Mouse (Mus musculus): ENCODE measurements around the gene Catsperd. TPM values are rescaled to one million over a fixed set of nuclear protein-coding genes. Genes with fewer than 3 reads are reported as not detected.

Gene Catsperd
- total and polyA plus RNA-seq, 3 experiments: not detected

DNA sequence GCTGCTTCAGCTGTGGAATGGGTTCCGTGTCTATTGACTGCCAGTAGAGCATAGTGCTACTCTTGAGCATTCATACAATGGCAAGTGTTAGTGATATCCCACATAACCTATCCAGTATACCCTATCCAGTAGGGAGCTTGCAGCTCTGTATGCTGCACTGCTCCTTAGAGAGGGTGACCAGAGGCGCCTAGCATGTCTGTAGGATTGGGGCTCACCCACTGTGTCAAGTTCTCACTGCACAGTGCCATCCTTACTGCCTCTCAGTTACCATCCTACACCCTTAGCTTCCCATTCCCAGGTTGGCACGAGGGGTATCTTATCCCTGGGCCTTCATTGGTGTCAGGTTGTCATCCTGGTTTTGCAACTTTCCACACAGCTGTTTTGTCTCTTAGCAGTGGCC, 23.5 kb upstream of the Catsperd start:
- Histone ChIP-seq H3K4me1 (ENCODE audit: insufficient read depth, low read depth, low read length) (peaks cover 52% of the 10 kb centered on the region), H3K9me3 (replicated peaks) (no peaks in the 10 kb centered on the region), H3K36me3 (replicated peaks) (peaks cover 92% of the 10 kb centered on the region), H3K27me3 (ENCODE audit: insufficient read depth, low read length) (no peaks in the 10 kb centered on the region), H3K4me3 (ENCODE audit: low read depth, low read length) (no peak overlapping the region)
- DNase-seq (ENCODE audit: low spot score) (no peak), ATAC-seq (ENCODE audit: extremely low read depth, insufficient number of reproducible peaks, low FRiP score, poor library complexity, severe bottlenecking) (no peak)
- TF ChIP-seq CTCF (IDR thresholded peaks at IDR 0.05; ENCODE audit: low read depth, low read length): no peak
- no peak for TF ChIP-seq GATA2 (IDR thresholded peaks at IDR 0.05; ENCODE audit: borderline replicate concordance, low read depth, low read length)
- no peak for TF ChIP-seq GATA1 (IDR thresholded peaks at IDR 0.05; ENCODE audit: borderline replicate concordance, low read length)
- TF ChIP-seq TAL1 (conservative IDR thresholded peaks at IDR 0.05; ENCODE audit: low read depth, low read length): no peak
- TF ChIP-seq POLR2AphosphoS5 (IDR thresholded peaks at IDR 0.05; ENCODE audit: insufficient replicate concordance, low read depth, low read length): no peak

DNA sequence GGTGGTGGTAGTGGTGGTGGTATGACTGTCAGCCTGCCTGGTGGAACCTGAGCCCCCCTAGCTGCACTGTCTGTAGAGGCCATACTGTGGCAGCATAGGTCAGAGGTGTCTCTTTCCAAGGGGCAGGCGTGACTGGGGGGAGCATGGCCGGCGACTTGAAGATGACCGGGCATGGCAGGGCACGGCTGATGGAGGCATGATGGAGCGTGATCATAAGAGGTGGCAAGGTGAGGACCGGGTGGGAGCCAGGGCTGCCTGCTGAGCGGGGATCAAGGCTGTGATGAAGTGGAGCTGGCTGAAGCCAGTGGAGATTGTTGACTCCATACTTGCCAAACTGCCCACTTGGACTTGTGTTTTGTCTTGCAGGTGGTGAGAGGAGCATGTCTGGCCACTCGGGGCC, 22.5 kb upstream of the Catsperd start:
- H3K27me3 ChIP-seq (ENCODE audit: insufficient read depth, low read length): no peaks in the 10 kb centered on the region
- peak overlapping the region; percentile 8; the same call in 1 of the 2 replicates for H3K4me3 ChIP-seq (ENCODE audit: low read depth, low read length)
- H3K36me3 ChIP-seq (replicated peaks): peaks cover 82% of the 10 kb centered on the region
- H3K9me3 ChIP-seq (replicated peaks): no peaks in the 10 kb centered on the region
- ATAC-seq (ENCODE audit: extremely low read depth, insufficient number of reproducible peaks, low FRiP score, poor library complexity, severe bottlenecking): no peak
- H3K4me1 ChIP-seq (ENCODE audit: insufficient read depth, low read depth, low read length): peaks cover 58% of the 10 kb centered on the region
- TF ChIP-seq GATA2 (IDR thresholded peaks at IDR 0.05; ENCODE audit: borderline replicate concordance, low read depth, low read length) (no peak), TAL1 (conservative IDR thresholded peaks at IDR 0.05; ENCODE audit: low read depth, low read length) (no peak), CTCF (IDR thresholded peaks at IDR 0.05; ENCODE audit: low read depth, low read length) (no peak), GATA1 (IDR thresholded peaks at IDR 0.05; ENCODE audit: borderline replicate concordance, low read length) (no peak), POLR2AphosphoS5 (IDR thresholded peaks at IDR 0.05; ENCODE audit: insufficient replicate concordance, low read depth, low read length) (no peak)
- no peak for DNase-seq (ENCODE audit: low spot score)

DNA sequence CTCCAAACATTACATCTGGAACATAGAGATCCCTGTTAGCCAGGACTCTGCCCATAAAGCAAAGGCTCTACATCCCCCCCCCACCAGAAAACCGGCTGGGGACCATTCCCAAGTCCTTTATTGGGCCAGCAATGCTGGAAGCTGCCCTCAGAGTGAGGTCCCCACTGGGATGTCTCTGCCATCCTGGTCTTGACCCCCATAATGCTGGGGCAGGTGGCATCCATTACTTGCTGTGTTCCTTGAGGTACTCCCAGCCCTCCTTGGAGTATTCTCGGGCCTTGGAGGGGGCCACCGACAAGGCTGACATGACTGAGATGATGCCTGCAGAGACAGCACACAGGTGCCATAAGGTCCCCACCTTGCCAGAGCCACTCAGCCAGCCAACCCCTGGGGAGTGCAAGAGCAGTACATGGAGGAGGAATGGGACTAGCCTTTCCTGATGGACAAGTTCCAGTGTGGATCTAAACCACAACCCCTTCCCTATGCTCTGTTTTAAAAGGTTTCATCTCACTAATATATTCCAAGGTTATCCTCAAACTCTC, 20.4 kb upstream of the Catsperd start:
- H3K4me3 ChIP-seq (ENCODE audit: low read depth, low read length): peak overlapping the region; percentile 43; the same call in 1 of the 2 replicates
- TF ChIP-seq CTCF (IDR thresholded peaks at IDR 0.05; ENCODE audit: low read depth, low read length): no peak
- TF ChIP-seq POLR2AphosphoS5 (IDR thresholded peaks at IDR 0.05; ENCODE audit: insufficient replicate concordance, low read depth, low read length): no peak
- TF ChIP-seq GATA1 (IDR thresholded peaks at IDR 0.05; ENCODE audit: borderline replicate concordance, low read length): no peak
- TF ChIP-seq TAL1 (conservative IDR thresholded peaks at IDR 0.05; ENCODE audit: low read depth, low read length): no peak
- no peak for TF ChIP-seq GATA2 (IDR thresholded peaks at IDR 0.05; ENCODE audit: borderline replicate concordance, low read depth, low read length)
- H3K27me3 ChIP-seq (ENCODE audit: insufficient read depth, low read length): no peaks in the 10 kb centered on the region
- peaks cover 76% of the 10 kb centered on the region for H3K36me3 ChIP-seq (replicated peaks)
- H3K9me3 ChIP-seq (replicated peaks): no peaks in the 10 kb centered on the region
- ATAC-seq (ENCODE audit: extremely low read depth, insufficient number of reproducible peaks, low FRiP score, poor library complexity, severe bottlenecking) (no peak), DNase-seq (ENCODE audit: low spot score) (no peak)
- peaks cover 73% of the 10 kb centered on the region for H3K4me1 ChIP-seq (ENCODE audit: insufficient read depth, low read depth, low read length)

DNA sequence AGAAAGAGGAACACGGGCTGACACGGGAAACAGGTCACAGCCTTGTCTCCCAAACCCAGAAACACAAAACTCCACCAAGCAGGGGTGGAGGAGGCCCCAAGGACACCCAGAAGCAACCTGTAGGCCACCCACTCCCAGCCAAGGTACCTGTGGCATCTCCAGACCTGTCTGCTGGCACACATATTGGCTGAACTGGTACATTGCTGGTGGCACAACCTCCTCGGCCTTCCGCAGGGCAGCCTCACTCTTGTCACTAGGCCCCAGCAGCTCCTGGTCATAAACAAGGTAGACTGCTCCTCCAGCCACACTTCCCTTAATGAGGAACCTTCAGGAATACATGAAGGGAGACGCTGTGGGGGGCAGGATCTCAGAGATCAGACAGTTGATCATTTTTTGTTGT, 19.2 kb upstream of the Catsperd start:
- Histone ChIP-seq H3K4me1 (ENCODE audit: insufficient read depth, low read depth, low read length) (peaks cover 78% of the 10 kb centered on the region), H3K27me3 (ENCODE audit: insufficient read depth, low read length) (no peaks in the 10 kb centered on the region), H3K36me3 (replicated peaks) (peaks cover 67% of the 10 kb centered on the region), H3K9me3 (replicated peaks) (no peaks in the 10 kb centered on the region), H3K4me3 (ENCODE audit: low read depth, low read length) (peak overlapping the region; percentile 82)
- TF ChIP-seq CTCF (IDR thresholded peaks at IDR 0.05; ENCODE audit: low read depth, low read length) (no peak), POLR2AphosphoS5 (IDR thresholded peaks at IDR 0.05; ENCODE audit: insufficient replicate concordance, low read depth, low read length) (no peak)
- no peak for ATAC-seq (ENCODE audit: extremely low read depth, insufficient number of reproducible peaks, low FRiP score, poor library complexity, severe bottlenecking)
- DNase-seq (ENCODE audit: low spot score): peak; percentile 19

DNA sequence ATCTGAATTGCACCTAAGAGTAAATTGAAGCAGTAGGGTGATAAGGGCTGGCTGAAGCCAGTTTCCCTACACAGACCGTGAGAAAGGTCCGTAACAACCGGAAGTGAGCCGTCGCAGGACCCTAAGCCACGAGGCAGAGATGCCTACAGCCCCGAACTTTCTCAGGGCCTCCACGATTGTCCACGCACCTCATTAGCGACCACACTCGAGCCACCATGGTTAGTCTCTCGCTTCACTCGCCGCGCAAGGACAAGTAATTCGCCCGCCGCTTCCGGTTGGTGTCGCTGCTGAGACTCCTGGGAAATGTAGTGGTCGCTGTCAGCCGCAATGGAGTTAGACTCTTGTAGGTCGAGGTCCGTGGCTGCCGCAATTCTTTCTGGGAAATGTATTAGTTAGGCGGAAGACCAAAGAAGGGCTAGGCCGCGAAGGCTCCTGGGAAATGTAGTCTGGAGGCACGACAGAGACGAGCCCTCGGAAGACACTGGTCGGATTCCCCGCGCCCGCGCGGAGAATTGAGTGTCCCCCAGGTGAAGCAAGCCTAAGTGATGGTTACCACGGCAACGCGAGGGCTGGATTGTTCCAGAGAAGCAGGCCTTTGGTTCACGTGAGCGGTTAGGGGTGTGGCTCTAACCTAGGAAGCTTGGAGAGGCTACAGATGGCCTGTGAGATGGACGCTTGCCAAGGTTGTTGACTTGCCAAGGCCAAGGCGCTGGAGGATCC, 18.3 kb upstream of the Catsperd start, which contains the start of gene 2410015M20Rik:
TSS of gene 2410015M20Rik (minus strand) at position 320 of the 720 bp plus-strand sequence.
- Histone ChIP-seq H3K36me3 (replicated peaks) (peaks cover 67% of the 10 kb centered on the region), H3K4me1 (ENCODE audit: insufficient read depth, low read depth, low read length) (peaks cover 74% of the 10 kb centered on the region), H3K4me3 (ENCODE audit: low read depth, low read length) (peak within 1 kb of the TSS; percentile 82), H3K27me3 (ENCODE audit: insufficient read depth, low read length) (no peaks in the 10 kb centered on the region), H3K9me3 (replicated peaks) (no peaks in the 10 kb centered on the region)
- peak; percentile 77 for ATAC-seq (ENCODE audit: extremely low read depth, insufficient number of reproducible peaks, low FRiP score, poor library complexity, severe bottlenecking)
- no peak; the same call in 1 of the 2 replicates for TF ChIP-seq POLR2AphosphoS5 (IDR thresholded peaks at IDR 0.05; ENCODE audit: insufficient replicate concordance, low read depth, low read length)
- no peak for TF ChIP-seq CTCF (IDR thresholded peaks at IDR 0.05; ENCODE audit: low read depth, low read length)
- no peak for TF ChIP-seq TAL1 (conservative IDR thresholded peaks at IDR 0.05; ENCODE audit: low read depth, low read length)
- TF ChIP-seq GATA2 (IDR thresholded peaks at IDR 0.05; ENCODE audit: borderline replicate concordance, low read depth, low read length): no peak
- peak; percentile 82 for DNase-seq (ENCODE audit: low spot score)

DNA sequence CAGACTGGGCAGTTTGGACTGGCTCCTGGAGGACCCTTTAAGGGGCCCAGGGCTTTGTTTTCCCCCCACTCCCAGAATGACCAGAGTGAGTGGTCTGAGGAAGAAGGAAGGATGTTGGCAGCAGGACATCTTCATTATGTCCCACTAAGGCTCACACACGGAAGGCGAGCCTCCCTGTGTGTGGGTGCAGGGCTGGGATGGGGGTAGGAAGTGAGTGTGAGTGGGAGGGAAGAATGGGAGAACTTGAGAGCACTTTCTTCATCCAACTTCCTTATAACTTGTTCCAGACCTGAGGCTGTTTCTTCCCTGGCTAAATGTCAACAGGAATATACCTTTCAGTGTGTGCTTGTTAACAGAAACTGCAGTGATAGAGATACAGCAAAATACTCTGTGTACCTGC, 16.6 kb upstream of the Catsperd start:
- DNase-seq (ENCODE audit: low spot score): no peak
- Histone ChIP-seq H3K4me1 (ENCODE audit: insufficient read depth, low read depth, low read length) (peaks cover 77% of the 10 kb centered on the region), H3K27me3 (ENCODE audit: insufficient read depth, low read length) (no peaks in the 10 kb centered on the region), H3K9me3 (replicated peaks) (no peaks in the 10 kb centered on the region), H3K4me3 (ENCODE audit: low read depth, low read length) (no peak overlapping the region; the same call in 1 of the 2 replicates), H3K36me3 (replicated peaks) (peaks cover 67% of the 10 kb centered on the region)
- TF ChIP-seq GATA2 (IDR thresholded peaks at IDR 0.05; ENCODE audit: borderline replicate concordance, low read depth, low read length) (no peak), POLR2AphosphoS5 (IDR thresholded peaks at IDR 0.05; ENCODE audit: insufficient replicate concordance, low read depth, low read length) (no peak), GATA1 (IDR thresholded peaks at IDR 0.05; ENCODE audit: borderline replicate concordance, low read length) (no peak), TAL1 (conservative IDR thresholded peaks at IDR 0.05; ENCODE audit: low read depth, low read length) (no peak), CTCF (IDR thresholded peaks at IDR 0.05; ENCODE audit: low read depth, low read length) (no peak)
- no peak for ATAC-seq (ENCODE audit: extremely low read depth, insufficient number of reproducible peaks, low FRiP score, poor library complexity, severe bottlenecking)

Data from G1E (cell line).